In the genomic region with DNA sequence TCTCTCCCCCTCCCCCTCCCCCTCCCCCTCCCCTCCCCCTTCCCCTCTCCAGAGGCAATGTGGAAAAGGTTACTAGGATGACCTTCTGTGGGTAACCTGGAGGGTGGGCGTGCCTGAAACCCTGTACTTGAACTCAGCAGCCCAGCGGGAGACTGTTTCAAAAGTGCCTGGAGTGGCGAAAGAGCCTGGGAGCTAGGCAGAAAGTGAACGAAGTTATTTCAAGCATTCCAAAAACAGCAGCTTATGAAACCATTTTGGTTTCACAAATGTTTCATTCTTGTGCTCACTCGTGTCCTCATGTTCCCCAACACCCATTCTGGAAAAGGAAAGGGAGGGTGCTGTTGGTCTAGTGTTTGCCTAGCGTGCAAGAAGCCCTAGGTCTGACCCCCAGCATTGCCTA, we compare ENCODE assay signal across 8 mouse cellular contexts. TPM values are rescaled to one million over a fixed set of nuclear protein-coding genes. Genes with fewer than 3 reads are reported as not detected.
DNase-seq lines count a peak whose midpoint lies in the region; ATAC-seq and TF ChIP-seq lines count a peak whose summit lies in the region.

No protein-coding gene starts in this region.

- WGBS in kidney, adult 2 months: 36% methylated on average over 6 of the region's 6 CpGs
- 15% methylated on average over 5 of the region's 6 CpGs for WGBS in embryonic facial prominence, embryonic 10.5 days
- 16% methylated on average over 6 of the region's 6 CpGs for WGBS in hindbrain, postnatal 0 days
- 15% methylated on average over 6 of the region's 6 CpGs for WGBS in lung, adult 2 months
- 32% methylated on average over 6 of the region's 6 CpGs for WGBS in stomach, embryonic 16.5 days

- H3K4me1 ChIP-seq in kidney, adult 2 months (ENCODE audit: control insufficient read depth, insufficient read depth, low read length): no peaks in the 10 kb centered on the region
- peaks cover 64% of the 10 kb centered on the region for H3K4me1 ChIP-seq in embryonic facial prominence, embryonic 10.5 days
- H3K4me1 ChIP-seq in hindbrain, postnatal 0 days (ENCODE audit: insufficient read depth, low read length): 0 out of 2 replicates have a peak, but pooled peaks cover 6% of the 10 kb centered on the region
- peaks cover 3% of the 10 kb centered on the region; the same call in 1 of the 2 replicates for H3K4me1 ChIP-seq in lung, adult 2 months (ENCODE audit: control insufficient read depth, insufficient read depth, low read length)
- H3K4me1 ChIP-seq in stomach, embryonic 16.5 days (ENCODE audit: control insufficient read depth, insufficient read depth, low read length): peaks cover 13% of the 10 kb centered on the region

- peak overlapping the region; percentile 99 for H3K4me2 ChIP-seq in hindbrain, postnatal 0 days (ENCODE audit: low read depth, low read length)
- H3K4me2 ChIP-seq in stomach, embryonic 16.5 days (ENCODE audit: low read depth, low read length): peak overlapping the region; percentile 100

- H3K9me3 ChIP-seq in embryonic facial prominence, embryonic 10.5 days: no peaks in the 10 kb centered on the region
- H3K9me3 ChIP-seq in hindbrain, postnatal 0 days (ENCODE audit: low read length): no peaks in the 10 kb centered on the region
- H3K9me3 ChIP-seq in stomach, embryonic 16.5 days (replicated peaks; ENCODE audit: control insufficient read depth, low read length): no peaks in the 10 kb centered on the region

- H3K36me3 ChIP-seq in kidney, adult 2 months (ENCODE audit: control insufficient read depth, insufficient read depth, low read length): no peaks in the 10 kb centered on the region; the same call in 1 of the 2 replicates
- H3K36me3 ChIP-seq in embryonic facial prominence, embryonic 10.5 days (replicated peaks): no peaks in the 10 kb centered on the region
- H3K36me3 ChIP-seq in hindbrain, postnatal 0 days (ENCODE audit: insufficient read depth, low read length): no peaks in the 10 kb centered on the region
- H3K36me3 ChIP-seq in stomach, embryonic 16.5 days (ENCODE audit: control insufficient read depth, insufficient read depth, low read length): no peaks in the 10 kb centered on the region

- no peak for TF ChIP-seq POLR2A in kidney, adult 2 months (IDR thresholded peaks at IDR 0.05; ENCODE audit: low read depth, low read length)
- TF ChIP-seq POLR2A in lung, adult 2 months (IDR thresholded peaks at IDR 0.05; ENCODE audit: borderline replicate concordance, extremely low read depth, low read depth, low read length): no peak

- peak overlapping the region; percentile 59 for H3K4me3 ChIP-seq in kidney, adult 2 months (ENCODE audit: insufficient read depth, low read depth, low read length)
- peak overlapping the region; percentile 69 for H3K4me3 ChIP-seq in embryonic facial prominence, embryonic 10.5 days
- peak overlapping the region; percentile 58 for H3K4me3 ChIP-seq in hindbrain, postnatal 0 days (ENCODE audit: low read length)
- H3K4me3 ChIP-seq in lung, adult 2 months (replicated peaks; ENCODE audit: extremely low read depth, low read depth, low read length): peak overlapping the region; percentile 77
- peak overlapping the region; percentile 62 for H3K4me3 ChIP-seq in stomach, embryonic 16.5 days (replicated peaks; ENCODE audit: low read length)

- peak overlapping the region; percentile 81 for H3K27ac ChIP-seq in kidney, adult 2 months (ENCODE audit: insufficient read depth, low read depth, low read length)
- H3K27ac ChIP-seq in embryonic facial prominence, embryonic 10.5 days (replicated peaks): no peak overlapping the region
- no peak overlapping the region for H3K27ac ChIP-seq in hindbrain, postnatal 0 days
- no peak overlapping the region for H3K27ac ChIP-seq in stomach, embryonic 16.5 days (ENCODE audit: low read length)

- no peak for TF ChIP-seq CTCF in kidney, adult 2 months (conservative IDR thresholded peaks at IDR 0.05; ENCODE audit: insufficient read depth, insufficient read length, low read depth, low read length)
- TF ChIP-seq CTCF in hindbrain, postnatal 0 days (IDR thresholded peaks at IDR 0.05; ENCODE audit: low read depth): no peak
- TF ChIP-seq CTCF in lung, adult 2 months (IDR thresholded peaks at IDR 0.05; ENCODE audit: insufficient read depth, low read length): no peak

- ATAC-seq in hindbrain, postnatal 0 days: no peak
- ATAC-seq in stomach, embryonic 16.5 days (ENCODE audit: insufficient read depth, low FRiP score): no peak

- peak; percentile 50 for DNase-seq in kidney, adult 2 months
- DNase-seq in kidney, adult 18-20 months: no peak
- peak; percentile 58 for DNase-seq in embryonic facial prominence, embryonic 10.5 days (ENCODE audit: low spot score)
- no peak for DNase-seq in hindbrain, postnatal 0 days (ENCODE audit: low spot score)
- no peak for DNase-seq in lung, adult 2 months
- no peak for DNase-seq in MN1 (ENCODE audit: low spot score)
- no peak for DNase-seq in urinary bladder, adult 18-20 months (ENCODE audit: low spot score in 2 of 2)

- peak overlapping the region; percentile 63 for H3K9ac ChIP-seq in hindbrain, postnatal 0 days (replicated peaks; ENCODE audit: low read length)
- H3K9ac ChIP-seq in stomach, embryonic 16.5 days (ENCODE audit: low read length): peak overlapping the region; percentile 70; the same call in 1 of the 2 replicates

- H3K27me3 ChIP-seq in kidney, adult 2 months (replicated peaks; ENCODE audit: control insufficient read depth, insufficient read depth, low read length): no peaks in the 10 kb centered on the region
- H3K27me3 ChIP-seq in embryonic facial prominence, embryonic 10.5 days (replicated peaks; ENCODE audit: low read depth, poor library complexity, severe bottlenecking): peaks cover 62% of the 10 kb centered on the region
- 0 out of 2 replicates have a peak, but pooled peaks cover 5% of the 10 kb centered on the region for H3K27me3 ChIP-seq in hindbrain, postnatal 0 days (ENCODE audit: insufficient read depth, low read length)
- H3K27me3 ChIP-seq in stomach, embryonic 16.5 days (ENCODE audit: control insufficient read depth, insufficient read depth, low read length): peaks cover 11% of the 10 kb centered on the region

RNA-seq across cellular contexts. Expression of gene Rgcc, which starts 1.6 kb away (rescaled TPM):
- polyA plus RNA-seq in kidney, adult 2 months (2012; rRNA removed): 91.9 and 108 TPM in 2 replicates
- polyA plus RNA-seq in embryonic facial prominence, embryonic 10.5 days (2016; fragmentation: Nextera tagmentation; extraction: Ambion mirVana): 30.3 and 48.2 TPM in 2 replicates
- 68.6 and 74.4 TPM in 2 replicates for total RNA-seq in hindbrain, postnatal 0 days (2014; rRNA removed)
- 43.3 and 55.1 TPM in 2 replicates for polyA plus RNA-seq in hindbrain, postnatal 0 days (2015; fragmentation: Nextera tagmentation; extraction: Ambion mirVana)
- polyA plus RNA-seq in lung, adult 2 months (2012; rRNA removed): 279 and 648 TPM in 2 replicates
- 56.3 and 57.8 TPM in 2 replicates for polyA plus RNA-seq in stomach, embryonic 16.5 days (2015; fragmentation: Nextera tagmentation; extraction: Ambion mirVana)

RNA-seq across cellular contexts. Expression of gene Zfp957, which starts 52.6 kb away (rescaled TPM):
- not detected in 2 replicates for polyA plus RNA-seq in kidney, adult 2 months (2012; rRNA removed)
- polyA plus RNA-seq in embryonic facial prominence, embryonic 10.5 days (2016; fragmentation: Nextera tagmentation; extraction: Ambion mirVana): not detected in 2 replicates
- not detected in 2 replicates for total RNA-seq in hindbrain, postnatal 0 days (2014; rRNA removed)
- polyA plus RNA-seq in hindbrain, postnatal 0 days (2015; fragmentation: Nextera tagmentation; extraction: Ambion mirVana): not detected in 2 replicates
- not detected in 2 replicates for polyA plus RNA-seq in lung, adult 2 months (2012; rRNA removed)
- not detected in 2 replicates for polyA plus RNA-seq in stomach, embryonic 16.5 days (2015; fragmentation: Nextera tagmentation; extraction: Ambion mirVana)

Comparison
In these comparisons a context has a peak if more than half of its experiments do, and no peak if none do; other contexts are left out.
1. DNase-seq: peak in kidney, adult 2 months (single experiment) and embryonic facial prominence, embryonic 10.5 days (single experiment); none in kidney, adult 18-20 months (single experiment), hindbrain, postnatal 0 days (single experiment), lung, adult 2 months (single experiment), MN1 (single experiment) and urinary bladder, adult 18-20 months (0 of 2).
2. Peak in every context shown above with its lines, with median percentiles within 50 percentile points of each other: H3K4me3 ChIP-seq.